Mouse (Mus musculus) E14TG2a.4 (cell line): Measurements from ENCODE around the gene Slc6a13.

ENCODE experiments used
- H3K27me3 ChIP-seq: 2 replicates; pipeline ENCODE4 v1.6.1; 2014; ENCODE audit warnings: low read length, control low read depth; ENCODE audit not compliant: insufficient read depth
- H3K36me3 ChIP-seq: 2 replicates; pipeline ENCODE4 v1.6.1; 2014; ENCODE audit warnings: low read length, control low read depth; ENCODE audit not compliant: insufficient read depth
- H3K4me1 ChIP-seq: replicated peaks from 2 replicates; pipeline ENCODE4 v1.6.1; 2014; ENCODE audit warnings: low read depth, low read length, control low read depth
- H3K4me3 ChIP-seq: replicated peaks from 2 replicates; pipeline ENCODE4 v1.5.1; 2014; ENCODE audit warnings: mild to moderate bottlenecking, low read length
- H3K9me3 ChIP-seq: 2 replicates; pipeline ENCODE4 v1.6.1; 2014; ENCODE audit warnings: low read length, control low read depth
- CTCF ChIP-seq: conservative IDR thresholded peaks from 2 replicates; pipeline ENCODE4 v1.5.1; 2014; ENCODE audit warnings: low read length
- NANOG ChIP-seq: IDR thresholded peaks from 2 replicates; pipeline ENCODE4 v1.6.1; 2014; ENCODE audit warnings: borderline replicate concordance, low read length, mixed read lengths
- POU5F1 ChIP-seq: IDR thresholded peaks from 2 replicates; pipeline ENCODE4 v1.6.1; 2014; ENCODE audit warnings: low read length, borderline replicate concordance

The Slc6a13 gene

DNA sequence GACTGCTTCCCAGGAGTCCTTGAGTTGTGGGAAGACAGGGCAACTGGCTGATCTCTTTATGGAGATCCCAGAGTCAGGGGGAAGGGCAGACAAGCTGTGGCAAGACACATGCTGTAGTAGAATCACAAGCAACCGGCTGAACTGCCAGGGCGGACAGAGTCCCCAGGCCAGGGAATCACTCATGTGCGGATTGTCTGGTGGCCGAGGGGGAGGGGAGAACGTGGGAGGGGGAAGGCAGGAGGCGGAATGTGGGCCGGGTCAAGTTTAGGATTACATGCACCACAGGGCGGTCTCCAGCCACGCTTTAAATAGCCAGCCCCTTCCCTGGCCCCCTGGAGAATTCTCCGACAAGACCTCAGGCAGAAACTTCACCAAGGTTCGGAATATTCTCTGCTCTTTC lies at the start of gene Slc6a13:
Slc6a13 (plus strand) TSS at position 274 of the 400 bp plus-strand sequence.
- Histone ChIP-seq H3K36me3 (no peaks in the 10 kb centered on the region), H3K4me3 (no peak within 1 kb of the TSS), H3K4me1 (peaks cover 11% of the 10 kb centered on the region), H3K27me3 (peaks cover 30% of the 10 kb centered on the region), H3K9me3 (no peaks in the 10 kb centered on the region)
- TF ChIP-seq CTCF, result no peak
- no peak for TF ChIP-seq POU5F1
- TF ChIP-seq NANOG, result no peak

DNA sequence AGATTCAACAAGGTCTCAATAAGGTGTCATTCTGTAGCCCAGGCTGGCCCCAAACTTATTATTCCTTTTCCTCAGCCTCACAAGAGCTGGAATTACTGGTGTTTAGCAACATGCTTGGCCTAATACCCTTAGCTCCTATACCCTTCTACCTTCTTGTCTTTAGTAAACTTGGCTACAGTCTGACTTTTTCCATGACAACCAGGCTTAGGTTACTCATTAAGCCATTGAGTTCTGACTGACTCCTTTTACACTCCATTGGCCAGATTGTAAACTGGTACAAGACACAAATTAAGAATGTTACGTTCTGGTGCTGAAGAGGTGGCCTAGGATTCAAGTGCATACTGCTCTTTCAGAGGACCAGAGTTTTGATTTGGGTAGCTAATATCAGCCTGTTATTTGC lies 49.6 kb upstream of the Slc6a13 start:
- Histone ChIP-seq H3K9me3 (no peaks in the 10 kb centered on the region), H3K27me3 (peaks cover 25% of the 10 kb centered on the region), H3K4me1 (0 out of 2 replicates have a peak, but pooled peaks cover 6% of the 10 kb centered on the region), H3K4me3 (no peak overlapping the region), H3K36me3 (no peaks in the 10 kb centered on the region)
- no peak for TF ChIP-seq POU5F1
- no peak for TF ChIP-seq NANOG
- no peak for TF ChIP-seq CTCF

DNA sequence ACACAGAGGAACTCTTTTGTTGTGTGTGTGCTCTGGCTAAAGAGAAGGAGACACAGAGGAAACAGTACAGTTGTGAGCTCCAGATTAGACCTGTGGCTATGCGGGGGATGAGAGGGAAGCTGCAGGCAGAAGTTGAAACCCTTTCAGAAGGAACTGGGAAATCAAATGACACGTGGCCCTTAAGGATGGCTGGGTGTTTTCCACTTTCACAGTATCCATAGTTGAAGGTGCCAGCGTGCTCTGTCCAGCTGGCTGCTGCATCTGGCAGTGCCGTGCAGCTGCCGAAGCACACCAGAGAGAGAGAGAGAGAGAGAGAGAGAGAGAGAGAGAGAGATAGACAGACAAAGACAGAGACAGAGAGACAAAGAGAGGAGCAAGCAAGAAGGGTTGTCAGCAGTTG lies 48.8 kb upstream of the Slc6a13 start:
- H3K27me3 ChIP-seq, result peaks cover 18% of the 10 kb centered on the region
- H3K4me3 ChIP-seq, result no peak overlapping the region
- H3K36me3 ChIP-seq, result no peaks in the 10 kb centered on the region
- H3K9me3 ChIP-seq, result no peaks in the 10 kb centered on the region
- no peak for TF ChIP-seq CTCF
- no peak for TF ChIP-seq POU5F1
- TF ChIP-seq NANOG, result no peak
- no peaks in the 10 kb centered on the region for H3K4me1 ChIP-seq

DNA sequence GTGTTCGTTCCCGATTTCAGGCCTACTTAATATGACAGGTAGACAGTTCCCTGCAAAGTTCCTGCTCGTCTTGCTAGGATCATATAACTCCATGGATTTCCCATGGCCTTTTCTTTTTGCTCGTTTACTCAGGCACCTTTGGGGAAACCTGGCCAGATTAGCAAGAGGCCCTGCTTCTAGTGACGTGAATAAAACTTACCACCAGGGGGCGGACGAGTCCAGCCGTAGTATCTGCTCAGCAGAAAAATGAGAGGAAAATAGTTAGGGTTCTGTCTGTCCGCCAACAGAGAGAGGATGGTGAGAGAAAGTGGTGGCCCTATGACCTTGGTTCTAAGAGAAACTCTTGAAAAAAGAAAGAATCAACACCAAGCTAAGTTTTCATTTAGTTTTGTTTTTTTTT lies 39.5 kb upstream of the Slc6a13 start:
- H3K4me1 ChIP-seq, result no peaks in the 10 kb centered on the region; the same call in 1 of the 2 replicates
- H3K9me3 ChIP-seq, result no peaks in the 10 kb centered on the region
- no peaks in the 10 kb centered on the region for H3K36me3 ChIP-seq
- peaks cover 9% of the 10 kb centered on the region; the same call in 1 of the 2 replicates for H3K27me3 ChIP-seq
- TF ChIP-seq NANOG, result no peak
- TF ChIP-seq CTCF, result peak; percentile 83
- H3K4me3 ChIP-seq, result no peak overlapping the region

DNA sequence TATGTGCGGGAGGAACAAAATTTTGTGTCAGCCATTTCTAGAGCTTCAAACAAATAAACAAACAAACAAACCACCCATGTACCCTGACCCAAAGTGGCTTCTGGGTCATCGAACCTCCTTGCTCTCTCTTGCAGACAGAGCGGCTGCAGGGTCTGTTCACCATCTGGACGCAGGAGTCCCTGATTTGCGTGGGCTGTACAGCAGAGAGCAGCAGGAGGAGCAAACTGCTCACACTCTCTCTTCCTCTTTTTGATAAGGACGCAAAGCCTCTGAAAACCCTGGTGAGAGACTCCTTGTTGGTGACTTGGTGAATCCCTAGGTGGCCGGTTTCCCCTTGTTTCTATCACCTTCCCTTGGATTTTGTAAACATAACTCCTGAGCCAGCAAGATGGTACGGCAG lies 38.8 kb upstream of the Slc6a13 start:
- no peak for TF ChIP-seq POU5F1
- TF ChIP-seq NANOG, result no peak
- TF ChIP-seq CTCF, result no peak
- Histone ChIP-seq H3K36me3 (no peaks in the 10 kb centered on the region), H3K9me3 (no peaks in the 10 kb centered on the region), H3K4me1 (no peaks in the 10 kb centered on the region; the same call in 1 of the 2 replicates), H3K4me3 (no peak overlapping the region), H3K27me3 (peaks cover 9% of the 10 kb centered on the region; the same call in 1 of the 2 replicates)

DNA sequence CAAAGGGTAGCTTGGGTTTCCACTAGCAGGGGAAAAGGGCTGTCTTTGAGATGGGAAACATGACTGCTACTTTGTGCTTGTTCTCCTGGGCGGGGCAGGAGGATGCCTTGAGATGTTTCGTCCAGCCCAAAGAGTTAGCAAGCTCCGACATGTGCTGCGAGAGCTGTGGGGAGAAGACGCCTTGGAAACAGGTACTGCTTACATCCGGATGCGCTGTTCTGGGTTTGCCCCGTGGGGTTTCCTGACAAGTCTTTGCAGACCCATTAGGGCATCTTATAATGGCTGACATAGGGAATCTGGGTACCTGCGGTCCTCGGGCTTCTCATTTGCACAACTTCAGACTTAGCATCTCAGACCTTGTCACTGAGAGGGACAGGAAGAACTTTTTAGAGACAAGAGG lies 38.0 kb upstream of the Slc6a13 start:
- Histone ChIP-seq H3K4me1 (no peaks in the 10 kb centered on the region; the same call in 1 of the 2 replicates), H3K36me3 (no peaks in the 10 kb centered on the region), H3K27me3 (peaks cover 9% of the 10 kb centered on the region; the same call in 1 of the 2 replicates), H3K4me3 (no peak overlapping the region), H3K9me3 (no peaks in the 10 kb centered on the region)
- no peak for TF ChIP-seq CTCF
- TF ChIP-seq POU5F1, result no peak
- no peak for TF ChIP-seq NANOG

DNA sequence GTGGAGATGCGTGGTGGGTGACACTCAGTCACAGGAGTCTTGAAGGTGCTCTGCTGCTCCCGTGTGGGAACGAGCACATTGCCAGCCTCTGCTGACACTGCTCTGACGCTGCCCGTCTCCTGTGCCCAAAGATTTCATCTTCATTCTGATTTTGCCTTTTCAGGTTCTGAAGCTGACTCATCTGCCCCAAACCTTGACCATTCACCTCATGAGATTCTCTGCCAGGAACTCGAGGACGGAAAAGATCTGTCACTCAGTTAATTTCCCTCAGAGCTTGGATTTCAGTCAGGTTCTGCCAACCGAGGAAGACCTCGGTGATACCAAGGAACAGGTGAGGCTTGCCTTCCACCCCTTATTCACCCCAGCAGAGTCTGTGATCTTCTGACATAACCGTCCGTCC lies 37.5 kb upstream of the Slc6a13 start:
- H3K27me3 ChIP-seq, result peaks cover 9% of the 10 kb centered on the region; the same call in 1 of the 2 replicates
- H3K4me3 ChIP-seq, result no peak overlapping the region
- no peaks in the 10 kb centered on the region for H3K36me3 ChIP-seq
- no peak for TF ChIP-seq CTCF
- no peak for TF ChIP-seq NANOG
- TF ChIP-seq POU5F1, result no peak
- H3K9me3 ChIP-seq, result no peaks in the 10 kb centered on the region
- H3K4me1 ChIP-seq, result no peaks in the 10 kb centered on the region; the same call in 1 of the 2 replicates

DNA sequence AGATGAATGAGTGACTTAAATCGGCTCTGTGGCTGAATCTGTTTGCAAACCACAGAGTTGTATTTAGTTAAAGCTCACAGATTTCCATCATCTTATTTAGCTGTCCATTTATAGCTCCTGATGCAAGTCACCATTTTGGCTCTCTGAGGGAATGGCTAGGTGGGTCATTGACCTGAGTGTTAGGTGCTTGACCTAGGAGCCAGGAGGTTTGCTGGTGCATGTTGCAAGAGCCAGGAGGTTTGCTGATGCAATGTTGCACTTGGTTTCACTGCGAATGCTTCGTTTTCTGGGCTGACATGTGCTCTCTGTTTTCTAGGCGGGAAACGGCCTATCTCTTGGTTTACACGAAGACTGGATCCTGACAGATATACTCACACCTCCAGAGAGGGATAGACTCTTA lies 29.9 kb upstream of the Slc6a13 start:
- H3K4me1 ChIP-seq, result peaks cover 10% of the 10 kb centered on the region; the same call in 1 of the 2 replicates
- H3K4me3 ChIP-seq, result no peak overlapping the region
- TF ChIP-seq POU5F1 (no peak), CTCF (no peak), NANOG (no peak)
- H3K9me3 ChIP-seq, result no peaks in the 10 kb centered on the region
- no peaks in the 10 kb centered on the region for H3K36me3 ChIP-seq
- H3K27me3 ChIP-seq, result peaks cover 22% of the 10 kb centered on the region

DNA sequence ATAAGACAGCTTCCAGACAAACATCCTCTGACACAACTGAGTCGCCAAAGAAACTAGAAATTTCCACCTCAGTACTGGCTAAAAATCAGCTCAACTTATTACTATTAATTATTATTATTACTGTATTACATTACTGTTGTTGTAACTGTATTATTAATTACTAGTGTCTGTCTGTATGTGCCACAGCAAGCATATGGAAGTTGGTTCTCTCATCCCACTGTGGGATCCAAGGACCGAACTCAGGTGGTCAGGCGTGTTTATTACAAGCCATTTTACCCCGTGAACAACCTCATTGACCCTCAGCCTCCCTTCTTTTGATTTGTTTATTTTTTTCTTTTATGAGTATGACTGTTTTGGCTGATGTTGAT lies 28.3 kb upstream of the Slc6a13 start:
- H3K4me1 ChIP-seq, result peaks cover 10% of the 10 kb centered on the region; the same call in 1 of the 2 replicates
- peaks cover 22% of the 10 kb centered on the region for H3K27me3 ChIP-seq
- no peaks in the 10 kb centered on the region for H3K9me3 ChIP-seq
- no peaks in the 10 kb centered on the region for H3K36me3 ChIP-seq
- H3K4me3 ChIP-seq, result no peak overlapping the region
- TF ChIP-seq CTCF (no peak), NANOG (no peak), POU5F1 (no peak)
